Mouse (Mus musculus) mouse embryonic stem cell (cell line): ENCODE results near the gene Ephb4.

Experiments used
- in situ Hi-C, 2 experiments: fragments of 300-500 bp; cut with MboI; formaldehyde crosslinking; loops; 1 replicate in 1 of 2; 3 replicates in 1 of 2; pipeline ENCODE4 v1.14.3; 2019 to 2020; ENCODE audit warnings: low sequenced_read_pairs in 2 of 2, low pct_unique_long_range_greater_than_20kb in 1 of 2, mixed read lengths in 1 of 2; ENCODE audit not compliant: unreplicated experiment in 1 of 2

Ephb4 gene

GRCm38 (mm10) chr5:137333512-137334174 is 16.3 kb upstream of the Ephb4 start, which contains the start of gene Slc12a9:
Slc12a9 (minus strand) TSS chr5:137333597.
- in situ Hi-C loops = no loop called here

DNA sequence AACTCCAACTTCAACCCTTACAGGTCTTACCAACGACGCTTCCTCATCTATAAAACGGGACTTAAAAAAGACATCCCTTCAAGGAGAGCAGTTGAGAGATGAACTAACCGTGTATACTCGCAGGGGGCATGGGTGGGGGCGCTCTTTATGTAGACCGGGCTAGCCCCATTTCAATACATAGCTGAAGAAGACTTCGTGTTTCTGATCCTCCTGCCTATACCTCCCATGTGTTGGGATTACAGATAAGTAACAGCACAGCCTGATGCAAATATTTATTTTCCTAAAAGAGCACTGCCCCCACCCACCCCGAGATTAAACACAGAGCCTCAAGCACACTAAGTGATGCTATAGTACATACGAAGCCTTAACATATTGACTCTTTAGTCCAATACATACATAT is 15.6 kb upstream of the Ephb4 start:
- in situ Hi-C loops = no loop called here

GRCm38 (mm10) chr5:137335066-137335465 is 14.8 kb upstream of the Ephb4 start:
- in situ Hi-C loops = no loop called here

- in situ Hi-C loops = no loop called here
These were observed 12.7 kb upstream of the Ephb4 start for GRCm38 (mm10) chr5:137337190-137337589.

DNA sequence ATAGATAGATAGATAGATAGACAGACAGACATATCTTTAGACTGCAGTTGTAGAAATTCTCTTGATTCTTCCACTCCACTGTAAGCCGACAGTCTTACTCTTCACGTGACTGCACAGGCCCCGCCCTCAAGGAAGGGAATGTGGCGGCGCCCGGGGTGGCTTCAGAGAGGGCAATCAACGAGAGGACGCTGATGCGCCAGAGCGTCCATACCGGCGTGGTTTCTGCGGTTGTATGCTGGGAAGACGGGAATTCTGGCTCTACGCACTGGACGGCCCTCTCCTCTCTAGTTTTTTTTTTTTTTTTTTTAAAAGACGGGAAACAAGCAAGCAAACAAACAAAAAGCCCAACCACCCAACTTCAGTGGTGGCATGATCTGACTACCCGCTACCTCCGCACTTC is 11.7 kb upstream of the Ephb4 start:
- in situ Hi-C loops = no loop called here

GRCm38 (mm10) chr5:137338663-137339289 is 11.1 kb upstream of the Ephb4 start:
- in situ Hi-C loops = no loop called here

- in situ Hi-C loops = no loop called here
These were observed 10.5 kb upstream of the Ephb4 start for GRCm38 (mm10) chr5:137339290-137339979.

GRCm38 (mm10) chr5:137340222-137340621 is 9.7 kb upstream of the Ephb4 start:
- in situ Hi-C loops = no loop called here

DNA sequence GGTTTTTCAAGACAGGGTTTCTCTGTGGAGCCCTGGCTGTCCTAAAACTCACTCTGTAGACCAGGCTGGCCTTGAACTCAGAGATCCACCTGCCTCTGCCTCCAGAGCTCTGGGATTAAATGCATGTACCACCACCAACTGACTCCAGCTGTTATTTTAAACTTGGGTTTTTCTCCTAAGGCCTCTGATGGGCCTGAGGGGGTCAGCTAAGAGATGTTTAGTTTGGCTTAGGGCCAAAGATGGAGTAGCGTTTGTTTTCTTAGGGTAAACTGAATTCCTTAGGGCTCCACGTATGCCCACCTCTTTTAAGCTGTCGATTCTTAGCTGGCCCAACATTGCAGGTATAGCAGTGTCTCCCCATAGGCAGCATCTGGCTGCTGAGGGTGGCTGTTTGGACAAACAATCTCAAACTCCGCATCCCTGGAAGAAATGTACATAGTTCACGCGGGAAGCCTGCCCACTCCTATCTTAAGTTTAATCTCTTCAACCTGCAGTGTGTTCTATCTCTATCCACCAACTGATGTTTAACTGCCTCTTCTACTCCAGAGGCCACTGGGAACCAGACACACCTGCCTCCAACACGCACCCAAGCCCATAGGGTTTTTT is 7.4 kb upstream of the Ephb4 start:
- in situ Hi-C loops = no loop called here

DNA sequence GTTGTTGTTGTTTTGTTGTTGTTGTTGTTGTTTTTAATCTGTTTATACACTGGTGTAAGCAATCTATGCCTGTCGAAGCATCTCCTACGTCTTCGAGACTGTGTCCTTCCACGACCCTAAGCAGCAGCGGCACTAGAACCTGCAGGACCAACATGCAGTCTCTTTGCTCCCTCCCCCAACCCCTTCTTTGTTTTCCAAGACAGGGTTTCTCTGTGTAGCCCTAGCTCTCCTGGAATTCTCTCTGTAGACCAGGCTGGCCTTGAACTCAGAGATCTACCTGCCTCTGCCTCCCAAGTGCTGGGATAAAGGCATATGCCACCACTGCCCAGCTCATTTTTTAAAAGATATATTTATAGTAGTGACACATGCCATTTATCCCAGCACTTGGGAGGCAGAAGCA is 6.5 kb upstream of the Ephb4 start:
- in situ Hi-C loops = no loop called here

- in situ Hi-C loops = no loop called here
These were observed 6.0 kb upstream of the Ephb4 start for GRCm38 (mm10) chr5:137343869-137344268.

DNA sequence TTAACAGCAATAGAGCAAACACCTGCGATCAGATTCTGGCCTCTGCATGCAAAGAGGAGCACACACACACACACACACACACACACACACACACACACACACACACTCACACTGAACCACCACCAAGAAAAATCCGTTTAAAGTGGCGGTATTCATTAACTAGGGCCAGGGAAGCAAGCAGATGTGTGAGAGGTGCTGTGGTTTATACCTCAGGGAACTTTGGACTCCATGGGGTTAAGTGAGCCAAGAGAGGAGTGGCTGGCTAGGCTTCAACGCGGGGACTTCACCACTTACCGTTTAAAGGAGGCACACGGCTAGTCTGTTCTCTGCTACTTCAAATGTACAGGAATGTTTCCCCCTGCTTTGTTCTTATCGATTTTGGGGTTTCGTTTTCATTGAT is 4.1 kb upstream of the Ephb4 start:
- in situ Hi-C loops = no loop called here

DNA sequence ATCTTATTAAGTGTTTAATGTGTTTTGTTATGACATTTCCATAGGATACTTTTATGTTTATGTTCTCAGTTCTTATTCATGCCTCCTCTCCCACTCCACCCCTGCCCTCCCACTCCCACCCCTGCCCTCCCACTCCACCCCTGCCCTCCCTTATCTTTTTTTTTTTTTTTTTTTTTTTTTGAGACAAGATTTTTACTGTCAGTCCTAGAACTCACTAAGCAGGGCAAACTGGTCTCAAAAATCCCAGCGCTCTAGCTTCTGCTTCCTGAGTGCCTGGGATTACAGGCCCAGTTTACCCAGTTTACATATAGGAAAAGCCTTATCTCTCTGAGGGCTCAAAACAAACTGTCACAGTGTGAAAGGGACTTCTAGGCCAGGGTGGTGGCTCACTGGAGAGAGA is 3.5 kb upstream of the Ephb4 start:
- in situ Hi-C loops = no loop called here

GRCm38 (mm10) chr5:137346983-137347382 is 2.9 kb upstream of the Ephb4 start:
- in situ Hi-C loops = no loop called here

DNA sequence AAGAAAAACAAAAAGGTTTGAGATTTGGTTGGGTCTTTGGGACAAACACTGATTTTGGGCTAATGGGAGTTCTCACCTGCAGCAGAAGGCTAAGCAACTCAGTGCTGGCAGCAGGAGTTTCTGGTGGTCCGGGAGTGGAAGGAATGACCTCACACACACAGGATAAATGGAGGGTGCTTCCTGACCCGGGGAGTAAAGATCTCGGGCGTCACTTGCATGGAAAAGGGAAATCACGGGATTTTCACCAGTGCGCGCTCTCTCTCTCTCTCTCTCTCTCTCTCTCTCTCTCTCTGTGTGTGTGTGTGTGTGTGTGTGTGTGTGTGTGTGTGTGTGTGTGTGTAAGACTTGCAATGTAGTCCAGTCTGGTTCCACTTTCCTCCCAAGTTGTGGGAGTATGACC is 2.1 kb upstream of the Ephb4 start:
- in situ Hi-C loops = no loop called here

- in situ Hi-C loops = no loop called here
These were observed 1.2 kb upstream of the Ephb4 start for GRCm38 (mm10) chr5:137348482-137349383.

- in situ Hi-C loops = no loop called here
These were observed 522 bp downstream of the Ephb4 start for GRCm38 (mm10) chr5:137350205-137351057.

DNA sequence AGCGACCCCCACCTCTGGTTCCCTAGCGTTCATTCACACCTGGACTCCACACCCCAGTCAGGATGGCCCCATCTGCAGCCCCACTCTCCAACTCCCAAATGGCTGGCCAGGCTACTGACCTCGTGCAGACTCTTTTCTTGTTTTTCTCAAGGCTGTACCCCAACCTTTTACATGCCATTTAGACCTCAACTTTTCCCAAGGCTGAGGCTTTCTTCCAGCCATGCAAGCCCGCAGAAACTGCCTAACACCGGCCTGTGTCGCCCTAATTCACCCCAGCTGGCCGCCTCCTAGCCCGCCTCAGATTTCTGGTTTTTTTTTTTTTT is 1.1 kb downstream of the Ephb4 start:
- in situ Hi-C loops = no loop called here
